Mouse (Mus musculus): ENCODE results near the gene Ifngr2.

DNA sequence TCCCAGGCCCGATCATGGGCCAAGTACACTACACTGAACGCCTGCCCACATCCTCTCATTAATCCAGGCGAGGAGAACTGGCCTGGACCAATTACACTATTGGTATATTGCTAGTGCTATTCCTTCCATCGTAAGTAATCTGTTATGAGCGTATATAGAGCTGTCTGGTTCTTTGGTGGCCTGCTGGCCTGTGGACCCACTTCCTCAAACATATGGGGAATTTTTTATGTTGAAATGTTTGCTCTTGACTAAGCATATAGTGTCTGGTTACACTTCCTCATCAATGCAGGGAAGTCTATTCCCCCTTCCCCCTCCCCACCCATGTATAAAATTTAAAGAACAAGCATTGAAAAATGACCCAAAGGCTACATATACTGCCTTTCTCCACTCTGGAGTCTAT lies 24.8 kb upstream of the Ifngr2 start:
- TF ChIP-seq CTCF (IDR thresholded peaks at IDR 0.05; ENCODE audit: control insufficient read depth, insufficient read depth, insufficient replicate concordance, low read depth, low read length): no peak
- no peak for TF ChIP-seq POLR2A (IDR thresholded peaks at IDR 0.05; ENCODE audit: control insufficient read depth, low read depth, low read length)

All from testis, adult 2 months (tissue).